Mouse (Mus musculus) erythroblast, embryonic 14.5 days (primary cell): ENCODE results near the gene Tmprss12.

Source experiments
- GATA1 ChIP-seq: IDR thresholded peaks from 2 replicates; pipeline ENCODE4 v1.6.1; 2012; ENCODE audit warnings: low read length, inconsistent platforms, mixed read lengths
- TAL1 ChIP-seq: IDR thresholded peaks from 3 replicates; pipeline ENCODE4 v1.6.1; 2012; ENCODE audit warnings: low read length, inconsistent platforms, mixed read lengths

DNA sequence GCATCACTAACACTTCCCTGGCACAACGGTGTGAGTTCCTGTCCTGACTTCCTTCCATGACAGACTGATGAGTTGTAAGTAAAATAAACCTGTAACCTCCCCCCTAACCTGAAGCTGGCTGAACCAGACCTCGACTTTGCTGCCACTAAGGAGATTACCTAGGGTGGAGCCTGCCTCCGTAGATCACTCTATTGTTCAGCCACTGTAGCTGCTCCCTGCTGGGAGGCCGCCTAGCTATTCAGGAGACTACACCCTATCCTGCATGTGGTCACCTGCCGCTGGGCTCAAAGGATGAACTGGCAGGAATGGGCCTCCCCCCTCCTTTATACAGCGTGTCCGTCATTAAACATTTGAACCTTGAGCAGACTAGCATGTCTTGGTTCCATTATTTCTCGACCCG is 10.9 kb upstream of the Tmprss12 start:
- TF ChIP-seq TAL1: no peak
- no peak for TF ChIP-seq GATA1
